Mouse (Mus musculus): ENCODE measurements around the gene Zfp622. TPM values are rescaled to one million over a fixed set of nuclear protein-coding genes. Genes with fewer than 3 reads are reported as not detected.
"Not testable (repeated sequence)": the region's sequence is repeated elsewhere in the genome, so short reads cannot be mapped to it uniquely, and the experiment has no call there.

Gene Zfp622
- total RNA-seq, 2 experiments from 2014 or later, result 29.5 to 32.4 TPM

GRCm38 (mm10) chr15:25971596-25971995, 12.6 kb upstream of the Zfp622 start:
- DNase-seq, result no peak

DNA sequence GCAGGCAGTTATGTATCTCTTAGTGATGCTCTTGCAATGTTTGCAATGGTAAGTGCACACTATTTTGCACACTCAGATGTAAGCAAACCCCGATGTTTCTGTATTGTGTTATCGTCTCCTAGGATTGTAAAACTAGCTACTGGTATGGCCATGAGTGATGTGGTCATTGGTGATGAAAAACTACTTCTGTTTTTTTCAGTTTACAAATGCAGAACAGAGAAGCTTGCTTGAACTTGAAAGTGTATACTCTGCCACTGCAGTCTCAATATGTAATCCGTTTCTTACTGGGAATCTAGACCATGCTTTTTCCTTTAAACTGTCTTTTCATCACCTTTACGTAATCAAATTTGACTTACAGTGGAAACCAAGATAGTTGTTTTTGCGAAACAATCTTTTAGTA, 11.4 kb upstream of the Zfp622 start:
- DNase-seq, result no peak

- DNase-seq, result no peak
Observed at GRCm38 (mm10) chr15:25974352-25974751, 9.8 kb upstream of the Zfp622 start.

GRCm38 (mm10) chr15:25975810-25976209, 8.4 kb upstream of the Zfp622 start:
- DNase-seq, result no peak

GRCm38 (mm10) chr15:25983614-25984013, 552 bp upstream of the Zfp622 start:
- DNase-seq, result not testable (repeated sequence)

DNA sequence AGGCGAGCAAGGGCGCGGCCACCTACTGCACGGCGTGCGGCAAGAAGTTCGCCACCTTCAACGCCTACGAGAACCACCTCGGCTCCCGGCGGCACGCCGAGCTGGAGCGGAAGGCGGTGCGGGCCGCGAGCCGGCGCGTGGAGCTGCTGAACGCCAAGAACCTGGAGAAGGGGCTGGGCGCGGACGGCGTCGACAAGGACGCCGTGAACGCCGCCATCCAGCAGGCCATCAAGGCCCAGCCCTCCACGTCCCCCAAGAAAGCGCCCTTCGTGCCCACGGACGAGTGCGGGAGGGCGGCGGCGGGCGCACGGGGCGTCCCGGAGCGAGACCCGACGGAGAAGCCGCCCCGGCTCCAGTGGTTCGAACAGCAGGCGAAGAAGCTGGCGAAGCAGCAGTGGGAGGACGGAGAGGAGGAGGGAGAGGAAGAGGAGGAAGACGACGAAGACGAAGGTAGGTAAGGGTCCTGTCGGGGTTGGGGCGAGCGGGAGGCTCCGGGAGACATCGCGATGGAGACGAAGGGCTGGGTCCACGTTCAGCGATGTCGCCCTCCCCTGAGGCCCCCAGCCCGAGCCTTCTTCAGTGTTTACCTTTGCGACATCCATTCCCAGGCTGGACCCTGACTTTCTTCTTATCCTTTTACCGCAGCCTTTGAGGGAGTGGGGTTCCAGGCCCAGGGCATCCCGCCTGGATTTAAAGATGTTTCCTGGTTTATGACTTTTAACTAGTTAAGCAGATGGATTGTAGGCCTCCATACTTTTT, 747 bp downstream of the Zfp622 start:
- peak; percentile 61 for DNase-seq

- peak; percentile 29 for DNase-seq
Observed at GRCm38 (mm10) chr15:25992992-25993727, 9.0 kb downstream of the Zfp622 start.

GRCm38 (mm10) chr15:25995521-25995920, 11.4 kb downstream of the Zfp622 start:
- DNase-seq, result no peak

DNA sequence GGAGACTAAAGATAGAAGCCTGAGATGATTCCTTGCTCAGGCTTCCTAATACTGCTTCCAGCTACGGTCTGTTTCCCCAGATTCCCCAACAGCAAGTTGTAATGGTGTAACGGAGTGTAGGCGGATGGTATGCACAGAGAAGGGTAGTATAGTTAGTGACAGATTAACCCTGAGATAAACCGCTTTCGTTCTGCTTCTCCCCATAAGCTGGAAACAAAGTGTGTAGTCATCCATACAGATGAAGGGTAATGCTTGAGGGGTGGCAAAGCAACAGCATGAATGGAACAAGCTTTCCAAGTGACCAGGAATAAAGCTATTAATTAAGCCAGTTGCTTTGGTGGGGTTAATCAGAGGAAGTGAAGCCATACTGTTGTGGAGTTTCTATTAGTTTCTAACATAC, 15.4 kb downstream of the Zfp622 start:
- DNase-seq, result not testable (repeated sequence)

DNA sequence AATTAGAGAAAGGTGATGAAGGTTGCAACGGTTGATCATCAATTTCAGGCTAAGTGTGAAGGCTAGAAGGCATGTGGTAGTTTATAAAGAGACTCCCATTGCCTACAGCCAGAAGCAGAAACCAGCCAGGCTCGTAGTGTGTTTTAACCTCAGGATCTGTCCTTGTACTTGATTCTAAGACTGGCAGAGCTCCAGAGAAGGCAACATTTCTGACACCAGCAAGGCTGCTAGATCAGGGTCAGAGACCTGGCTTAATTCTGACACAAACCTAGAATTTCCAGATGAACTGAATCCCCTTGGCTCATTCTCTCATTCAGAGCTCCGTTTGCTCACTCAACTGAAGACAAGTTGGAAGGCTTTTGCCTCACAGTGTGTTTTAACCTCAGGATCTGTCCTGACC, 24.5 kb downstream of the Zfp622 start:
- DNase-seq, result no peak

DNA sequence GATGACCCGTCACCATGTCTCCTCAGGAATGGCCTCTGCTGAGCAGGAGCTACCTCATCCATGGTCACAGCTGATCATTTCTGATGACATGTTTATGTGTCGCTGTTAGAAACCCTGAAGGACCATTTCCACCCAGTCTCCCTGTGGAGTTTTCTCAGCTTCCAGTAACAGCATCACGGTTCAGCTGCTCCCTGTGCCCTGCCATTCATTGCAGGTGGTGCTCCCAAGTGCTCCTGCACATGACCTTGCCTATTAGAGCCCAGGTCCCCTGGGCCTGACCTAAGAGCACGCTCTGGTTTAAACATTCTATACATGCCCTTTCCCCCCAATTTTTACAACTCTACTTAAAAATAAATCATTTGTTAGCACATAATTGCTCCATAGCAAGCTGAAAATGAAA, 28.7 kb downstream of the Zfp622 start:
- DNase-seq, result no peak

DNA sequence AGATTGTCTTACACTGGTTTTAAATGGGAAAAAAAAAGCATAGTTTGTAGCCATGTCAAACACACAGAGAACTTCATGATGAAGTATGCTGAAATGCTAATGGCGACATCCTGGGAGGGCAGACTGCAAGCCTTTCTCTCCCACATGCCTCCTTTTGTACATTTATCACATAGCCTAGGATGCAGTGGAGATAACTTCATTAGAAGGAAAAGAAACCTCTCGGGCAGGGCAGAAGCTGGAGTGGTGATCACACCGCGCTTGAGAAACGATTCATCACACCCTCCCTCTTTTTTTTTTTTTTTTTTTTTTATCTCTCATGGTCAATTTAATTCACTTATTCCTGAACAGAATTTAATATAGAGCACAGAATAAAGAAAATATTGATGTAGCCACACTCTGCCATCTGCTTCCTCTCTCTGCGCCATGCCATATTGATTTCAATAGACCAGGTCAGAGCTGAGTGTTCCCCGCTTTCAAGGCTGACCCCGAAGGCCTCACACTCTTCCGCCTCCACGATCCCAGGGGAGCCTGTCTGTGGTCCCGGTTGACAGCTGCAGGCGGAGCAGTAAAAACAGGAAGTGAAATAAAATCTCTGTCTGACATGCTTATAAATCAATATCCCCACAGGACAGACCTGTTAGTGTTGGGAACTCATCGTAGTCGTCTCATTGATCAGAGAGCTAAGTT, 32.0 kb downstream of the Zfp622 start:
- DNase-seq, result no peak

GRCm38 (mm10) chr15:26021721-26022120, 37.6 kb downstream of the Zfp622 start:
- DNase-seq, result no peak

GRCm38 (mm10) chr15:26022636-26023035, 38.5 kb downstream of the Zfp622 start:
- DNase-seq, result no peak

DNA sequence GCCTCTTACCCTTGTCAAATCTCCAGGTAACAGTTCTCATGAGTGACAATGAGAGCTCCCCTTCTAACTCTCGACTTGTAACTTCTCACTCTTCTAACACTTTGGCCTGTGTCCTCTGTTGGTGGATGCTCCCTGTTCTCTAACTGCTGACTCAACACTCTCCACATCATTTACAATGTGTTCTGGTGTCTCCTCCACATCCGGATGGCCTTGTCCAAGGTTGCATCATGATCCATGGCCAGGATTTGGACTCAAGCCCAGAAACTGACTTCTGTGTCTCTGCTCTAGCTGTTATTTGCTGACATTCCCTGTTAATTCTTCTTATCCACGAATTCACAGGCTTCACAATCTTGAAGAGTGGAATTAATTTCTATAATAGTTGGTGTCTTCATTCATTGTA, 47.5 kb downstream of the Zfp622 start:
- DNase-seq, result no peak

DNA sequence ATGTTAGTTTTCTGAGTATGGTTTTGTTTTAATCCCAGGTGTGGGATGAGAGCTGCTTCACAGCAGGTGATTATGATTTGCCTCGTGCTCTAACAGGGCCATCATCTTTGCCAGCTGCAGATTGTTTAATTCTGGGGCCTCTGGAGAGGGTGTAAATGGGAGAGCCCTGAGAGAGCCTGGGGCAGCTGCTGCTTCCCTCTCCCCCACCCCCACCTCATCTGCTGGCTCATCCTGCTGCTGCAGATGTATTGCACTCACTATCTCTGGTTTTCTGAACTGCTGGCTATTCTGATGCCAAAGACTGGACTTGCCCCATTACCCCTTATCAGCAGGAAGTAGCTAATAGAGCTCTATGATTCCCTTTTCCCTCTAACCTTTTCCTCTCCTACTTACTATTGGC, 56.4 kb downstream of the Zfp622 start:
- no peak for DNase-seq

DNA sequence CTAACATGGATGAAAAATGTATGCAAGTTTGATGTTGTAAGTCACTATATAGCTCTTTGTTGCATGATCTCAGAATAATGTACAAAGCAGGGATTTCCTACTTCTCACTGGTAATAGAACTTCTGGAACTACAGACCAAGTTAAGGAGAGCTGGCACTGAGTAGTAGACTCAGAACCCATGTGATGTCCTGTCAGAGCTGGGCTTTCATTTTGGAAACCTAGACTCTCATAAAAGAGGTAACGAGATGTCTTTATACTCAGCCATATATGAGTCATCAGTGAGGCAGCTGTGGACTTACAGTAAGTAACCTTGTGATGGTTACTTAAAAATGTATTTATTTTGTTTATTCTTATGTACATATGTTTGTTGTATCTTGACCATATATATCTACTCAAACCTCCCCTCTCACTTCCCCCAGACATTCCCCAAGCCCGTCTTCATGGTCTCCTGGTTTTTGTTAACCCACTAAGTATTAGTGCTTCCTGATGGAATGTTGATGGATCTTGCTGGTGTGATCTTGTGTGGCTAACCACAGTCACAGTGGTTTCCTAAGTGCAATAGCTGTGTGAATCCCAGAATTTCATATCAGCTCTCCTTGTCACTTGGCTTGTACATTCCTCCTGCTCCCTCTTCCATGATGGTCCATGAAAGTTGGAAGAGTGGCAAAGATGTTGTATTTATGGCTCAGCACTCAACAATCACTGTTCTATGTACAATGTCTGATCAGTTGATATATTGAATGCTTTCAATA, 57.2 kb downstream of the Zfp622 start:
- DNase-seq, result no peak

Small RNA genes within 50 kb of the gene (microRNA-seq; reads per million reads assigned to microRNA genes)
- gene Mir7212, result 0.75 to 1.6 reads per million in 2 experiments

Other genes starting within 250 kb of the Zfp622 start
- gene Retreg1, start 141.2 kb upstream of the Zfp622 start, total RNA-seq (2021), result 100 to 1,000 TPM; 114 to 115 TPM

All from gastrocnemius, postnatal 10 days (tissue).